Mouse (Mus musculus) retina, postnatal 1 day (tissue): ENCODE data around the gene Btbd9.
A peak's percentile ranks its signal among the peaks of the same experiment; 100 is the strongest.
"Not testable (repeated sequence)": the region's sequence is repeated elsewhere in the genome, so short reads cannot be mapped to it uniquely, and the experiment has no call there.

Source experiments
- DNase-seq: peaks from one replicate; pipeline ENCODE4 v3.0.0-alpha.2; 2012

Btbd9 gene

DNA sequence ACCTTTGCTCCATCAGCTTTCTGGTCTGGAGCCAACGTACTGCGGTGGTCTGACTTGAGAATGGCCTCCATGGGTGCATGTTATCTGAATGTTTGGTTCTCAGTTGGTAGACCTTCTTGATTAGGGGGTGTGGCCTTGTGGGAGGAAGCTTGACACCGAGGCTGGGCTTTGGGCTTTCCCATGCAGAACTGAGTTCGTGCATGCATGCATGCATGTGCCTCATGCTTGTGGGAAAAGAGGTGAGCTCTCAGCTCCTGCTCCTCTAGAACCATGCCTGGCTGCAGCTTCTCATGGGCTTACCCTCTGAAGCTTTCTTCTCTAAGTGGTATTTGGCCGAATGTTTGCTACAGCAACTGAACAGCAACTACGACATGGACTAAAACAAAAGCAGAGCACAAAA, 64.9 kb downstream of the Btbd9 start:
- DNase-seq = no peak

GRCm38 (mm10) chr17:30510171-30510570, 66.1 kb downstream of the Btbd9 start:
- DNase-seq = no peak

DNA sequence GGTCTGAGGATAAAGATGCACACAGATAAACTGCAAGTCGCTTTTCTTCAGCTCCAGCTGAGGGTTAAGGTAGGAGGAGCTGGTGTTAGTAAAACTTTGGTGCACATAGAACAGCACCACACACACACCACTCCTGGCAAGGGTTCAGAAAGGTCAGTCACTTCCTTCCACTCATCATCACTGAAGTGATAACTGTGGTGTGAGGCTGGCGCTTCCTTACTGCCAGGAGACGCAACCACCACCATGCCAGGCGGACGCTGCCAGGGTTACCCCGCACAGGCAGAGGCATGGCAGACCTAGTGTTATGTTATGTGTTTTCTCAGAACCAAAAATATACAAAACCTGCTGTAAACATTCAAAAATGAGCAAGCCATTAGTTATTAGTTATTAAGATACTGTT, 66.6 kb downstream of the Btbd9 start:
- no peak for DNase-seq

- DNase-seq = no peak
These were observed 68.4 kb downstream of the Btbd9 start for GRCm38 (mm10) chr17:30507636-30508576.

- no peak for DNase-seq
These were observed 69.4 kb downstream of the Btbd9 start for GRCm38 (mm10) chr17:30506916-30507315.

DNA sequence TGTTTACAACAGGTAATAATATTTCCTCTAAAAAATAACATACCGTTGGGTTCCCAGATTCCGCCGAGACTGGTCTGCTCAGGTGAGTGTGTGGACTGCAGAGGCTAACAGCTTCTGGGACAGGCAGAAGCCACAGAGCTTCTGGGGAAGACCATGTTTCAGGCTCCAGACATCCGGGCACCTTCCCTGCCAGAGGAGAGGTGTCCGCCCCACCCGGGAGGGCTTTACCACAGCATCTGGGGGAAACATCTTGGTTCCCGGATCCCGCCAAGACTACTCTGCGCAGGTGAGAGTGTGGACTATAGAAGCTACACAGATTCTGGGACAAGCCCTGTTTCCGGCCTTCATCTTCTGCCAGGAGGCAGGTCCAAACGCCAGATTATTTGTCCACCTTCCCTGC, 76.7 kb downstream of the Btbd9 start:
- DNase-seq = not testable (repeated sequence)

DNA sequence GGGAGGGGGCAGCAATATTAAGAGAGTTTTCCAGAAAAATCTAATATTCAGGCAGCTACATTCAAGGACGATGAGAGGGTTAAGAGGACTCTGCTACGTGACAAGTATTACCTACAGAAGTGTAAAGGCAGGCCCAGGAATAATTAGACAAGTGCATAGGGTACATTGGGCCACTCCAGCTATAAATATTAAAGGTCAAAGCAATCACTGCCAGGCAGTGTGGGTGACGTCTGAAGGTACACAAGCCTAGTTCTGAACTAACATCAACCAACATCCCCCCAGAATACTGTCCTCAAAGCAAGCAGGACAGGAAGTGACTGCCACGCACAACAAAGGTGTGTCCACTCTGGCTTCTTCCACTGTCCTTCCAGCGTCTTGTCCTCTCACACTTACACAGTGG, 77.5 kb downstream of the Btbd9 start:
- DNase-seq = no peak

GRCm38 (mm10) chr17:30498376-30498719, 77.9 kb downstream of the Btbd9 start:
- peak; percentile 40 for DNase-seq

DNA sequence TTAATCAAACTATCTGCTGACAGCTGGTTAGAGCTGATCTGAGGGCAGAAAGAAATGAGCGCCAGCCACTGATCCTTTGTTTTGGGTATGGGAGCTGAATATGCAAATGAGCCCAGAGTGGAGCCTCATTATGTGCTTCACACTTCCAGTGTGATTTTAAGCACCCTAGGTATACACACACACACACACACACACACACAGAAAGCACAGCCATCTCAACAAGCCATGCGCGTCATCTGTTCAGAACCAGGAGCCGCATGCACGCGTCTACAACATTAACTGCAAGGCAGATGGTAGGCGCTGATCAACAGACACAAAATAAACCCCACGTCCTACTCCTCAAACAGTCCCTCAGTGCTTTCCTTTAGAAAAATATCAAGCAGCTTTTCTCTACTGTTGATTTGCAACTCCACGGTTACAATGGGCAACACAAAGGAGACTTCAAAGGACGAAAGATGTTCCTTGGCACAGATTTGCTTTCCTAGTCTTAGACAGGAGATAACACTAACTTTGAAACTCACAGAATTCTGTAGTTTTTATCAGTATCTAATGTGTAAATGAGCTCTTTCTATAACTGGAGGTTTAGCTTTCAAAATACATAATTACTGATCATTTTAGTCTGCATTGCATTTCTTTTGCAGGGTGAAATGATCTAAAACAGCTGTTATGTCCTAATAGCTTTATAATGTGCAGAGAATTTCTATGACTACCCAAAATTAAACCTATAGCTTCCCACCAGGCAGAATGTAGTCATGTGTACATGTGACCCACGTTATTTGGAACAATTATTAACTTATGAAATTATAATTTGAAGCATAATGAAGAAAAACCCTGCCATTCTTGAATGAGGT, 78.5 kb downstream of the Btbd9 start:
- DNase-seq = peak; percentile 53

GRCm38 (mm10) chr17:30495567-30495966, 80.7 kb downstream of the Btbd9 start:
- DNase-seq = no peak

GRCm38 (mm10) chr17:30495154-30495553, 81.1 kb downstream of the Btbd9 start:
- no peak for DNase-seq

DNA sequence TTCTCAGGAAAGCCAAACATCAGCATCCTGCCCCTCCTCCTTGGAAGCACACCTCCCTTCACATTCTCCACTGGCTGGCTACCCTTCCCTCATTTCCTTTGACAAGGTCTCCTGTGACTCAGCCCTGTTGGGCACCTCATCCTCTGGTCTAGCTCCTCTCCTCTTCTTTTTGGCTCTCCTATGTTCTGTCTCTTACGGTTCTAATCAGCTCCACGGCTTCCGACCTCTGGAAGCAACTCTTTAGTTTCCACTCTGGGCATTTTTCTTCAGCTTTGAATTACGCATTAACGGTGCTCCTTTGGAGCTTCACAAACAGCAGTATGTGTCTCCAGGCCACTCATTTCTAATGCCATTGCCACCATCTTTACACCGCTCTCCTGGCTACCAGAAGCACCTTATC, 82.8 kb downstream of the Btbd9 start:
- DNase-seq = no peak

DNA sequence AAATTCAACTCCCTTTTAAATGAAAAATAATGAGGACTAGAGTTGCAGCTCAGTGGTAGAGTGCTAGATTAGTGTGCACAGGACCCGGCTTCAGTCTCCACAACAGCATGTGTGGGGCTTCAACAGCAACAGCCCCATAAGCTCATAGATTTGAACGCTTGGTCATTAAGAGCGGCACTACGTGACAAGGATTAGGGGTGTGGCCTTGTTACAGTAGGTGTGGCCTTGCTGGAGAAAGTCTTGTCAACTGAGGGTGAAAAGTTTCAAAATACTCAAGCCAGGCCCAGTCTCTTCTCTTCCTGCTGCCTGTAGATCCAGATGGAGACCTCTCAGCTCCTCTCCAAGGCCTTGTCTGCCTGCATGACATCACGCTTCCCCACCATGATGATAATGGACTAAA, 84.1 kb downstream of the Btbd9 start:
- DNase-seq = no peak

GRCm38 (mm10) chr17:30491601-30492000, 84.7 kb downstream of the Btbd9 start:
- no peak for DNase-seq

GRCm38 (mm10) chr17:30490601-30491000, 85.7 kb downstream of the Btbd9 start:
- DNase-seq = no peak

- no peak for DNase-seq
These were observed 86.2 kb downstream of the Btbd9 start for GRCm38 (mm10) chr17:30490086-30490485.

DNA sequence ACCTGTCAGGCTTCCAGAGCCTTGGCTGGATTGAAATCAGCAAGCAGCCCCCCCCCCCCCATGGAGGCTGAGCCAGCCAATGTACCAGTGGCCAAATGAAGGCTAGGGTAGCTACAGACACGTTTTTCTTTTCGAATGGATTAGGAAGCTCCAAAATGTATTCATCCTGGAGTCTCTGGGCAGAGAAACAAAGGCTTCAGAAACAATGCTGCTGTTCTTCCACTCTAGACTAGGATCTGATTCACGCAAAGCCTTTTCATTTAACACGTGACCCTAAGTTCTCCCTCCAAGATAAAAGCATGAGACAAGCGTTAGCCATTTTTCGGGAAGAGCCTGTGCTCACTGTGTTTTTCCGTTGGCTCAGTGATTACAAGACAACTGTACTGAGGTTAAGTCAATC, 86.7 kb downstream of the Btbd9 start:
- DNase-seq = peak; percentile 37

- no peak for DNase-seq
These were observed 88.6 kb downstream of the Btbd9 start for GRCm38 (mm10) chr17:30487695-30488094.

DNA sequence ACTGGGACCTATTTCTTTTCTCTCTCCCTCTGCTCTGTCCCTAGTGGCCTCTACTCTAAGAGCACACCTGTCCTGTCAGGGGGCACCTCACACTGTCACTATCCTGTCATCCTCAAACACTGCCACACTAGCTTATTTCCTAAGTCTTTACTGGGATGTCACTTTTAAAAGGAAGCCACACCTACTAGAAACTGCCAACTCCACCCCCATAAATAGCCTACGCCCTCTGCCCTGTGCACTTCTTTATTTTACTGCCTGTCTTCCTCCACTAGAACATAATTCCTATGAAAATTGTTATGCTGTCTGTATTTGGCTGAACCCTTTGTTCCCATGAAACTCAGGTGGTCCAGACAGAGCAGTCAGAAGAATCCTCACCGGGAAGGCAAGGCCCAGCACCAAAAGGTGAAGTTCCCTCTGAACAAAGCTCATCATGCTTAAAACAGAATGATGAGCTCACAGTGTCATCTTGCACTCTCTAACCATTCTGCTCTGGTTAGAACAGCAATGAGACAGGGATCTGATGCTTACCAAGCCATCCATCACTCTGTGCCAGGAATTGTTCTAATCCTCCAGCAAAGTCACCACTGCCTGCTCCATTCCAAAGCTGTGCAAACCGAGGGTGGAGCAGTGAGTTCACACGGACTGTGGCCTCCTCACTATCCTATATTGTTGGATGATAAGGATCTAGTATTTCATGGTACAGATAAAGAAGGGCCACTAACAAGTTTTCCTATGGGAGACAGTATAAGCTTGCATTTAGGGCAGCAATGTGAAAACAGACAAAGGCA, 91.0 kb downstream of the Btbd9 start:
- DNase-seq = no peak

GRCm38 (mm10) chr17:30484446-30485066, 91.7 kb downstream of the Btbd9 start:
- no peak for DNase-seq

- DNase-seq = no peak
These were observed 94.5 kb downstream of the Btbd9 start for GRCm38 (mm10) chr17:30481766-30482165.

DNA sequence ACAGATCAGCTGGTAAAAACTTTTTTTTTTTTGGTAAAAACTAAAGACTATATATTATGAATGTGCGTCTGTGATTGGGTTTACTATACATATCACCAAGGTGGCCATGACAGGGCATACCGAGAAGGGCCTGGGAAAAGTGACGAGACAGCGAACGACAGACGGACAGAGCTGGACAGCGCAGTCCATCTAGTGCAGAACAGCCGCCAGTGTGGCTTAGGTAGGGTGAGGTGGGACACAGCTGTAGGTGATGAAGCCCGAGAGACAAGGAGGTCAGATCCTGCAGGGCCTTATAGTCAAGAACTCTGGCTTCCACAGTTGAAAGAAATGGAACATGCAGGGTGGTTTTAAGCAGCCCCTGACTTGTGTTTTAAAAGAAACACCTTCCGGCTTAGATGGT, 94.9 kb downstream of the Btbd9 start:
- DNase-seq = no peak

DNA sequence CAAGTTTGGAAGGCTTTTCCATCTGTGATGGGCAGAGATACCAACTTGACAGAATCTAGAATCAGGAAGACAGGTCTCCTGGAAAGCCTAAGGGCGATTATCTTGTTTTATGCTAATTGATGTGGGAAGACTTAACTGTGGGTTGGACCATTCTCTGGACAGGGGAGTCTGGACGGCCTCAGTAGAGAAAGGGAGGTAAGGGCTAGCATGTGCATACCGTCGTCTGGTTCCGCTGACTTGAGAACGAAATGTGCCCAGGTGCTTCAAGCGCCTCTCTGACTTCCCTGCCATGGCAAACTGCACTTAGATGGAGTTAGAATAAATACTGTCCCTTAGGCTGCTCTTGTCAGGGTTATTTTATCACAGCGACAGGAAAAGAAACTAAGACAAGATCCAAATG, 95.9 kb downstream of the Btbd9 start:
- no peak for DNase-seq
